Mouse (Mus musculus) stomach, postnatal 0 days (tissue): ENCODE measurements at regions not wholly inside any gene's neighbourhood (a gene's known extent, or its start where the extent isn't known, plus 50 kb on each side); places are given as distances from the start of the nearest gene placed in this dataset.

Source experiments
- ATAC-seq: fragments of 200-750 bp; cut with Nextera tagmentation; 2 replicates; pipeline ENCODE4 v1.8.0; 2017; ENCODE audit not compliant: low FRiP score, low TSS enrichment
- DNase-seq: peaks from one replicate; pipeline ENCODE4 v3.0.0-alpha.2; 2016; ENCODE audit warnings: low spot score
- H3K27ac ChIP-seq: fragments of 300-500 bp; sonication (generic); replicated peaks from 2 replicates; pipeline ENCODE4 v1.5.1; 2014; ENCODE audit warnings: mild to moderate bottlenecking, control low read depth
- H3K27me3 ChIP-seq: fragments of 300-500 bp; sonication (generic); 2 replicates; pipeline ENCODE4 v1.6.1; 2014; ENCODE audit warnings: low read length; ENCODE audit not compliant: control insufficient read depth, insufficient read depth
- H3K36me3 ChIP-seq: fragments of 300-500 bp; sonication (generic); 2 replicates; pipeline ENCODE4 v1.6.1; 2014; ENCODE audit warnings: low read length, mixed read lengths; ENCODE audit not compliant: control insufficient read depth, insufficient read depth
- H3K4me1 ChIP-seq: fragments of 300-500 bp; sonication (generic); replicated peaks from 2 replicates; pipeline ENCODE4 v1.6.1; 2014; ENCODE audit warnings: antibody characterized with exemption; ENCODE audit not compliant: control insufficient read depth, insufficient read depth
- H3K4me2 ChIP-seq: fragments of 300-500 bp; sonication (generic); replicated peaks from 2 replicates; pipeline ENCODE4 v1.6.1; 2014; ENCODE audit warnings: low read depth, mild to moderate bottlenecking, control low read depth, moderate library complexity
- H3K4me3 ChIP-seq: fragments of 300-500 bp; sonication (generic); 2 replicates; pipeline ENCODE4 v1.5.1; 2014; ENCODE audit warnings: low read depth, low read length, control low read depth
- H3K9ac ChIP-seq: fragments of 300-500 bp; sonication (generic); 2 replicates; pipeline ENCODE4 v1.6.1; 2014; ENCODE audit warnings: mild to moderate bottlenecking, low read length, control low read depth, mixed read lengths
- H3K9me3 ChIP-seq: fragments of 300-500 bp; sonication (generic); 2 replicates; pipeline ENCODE4 v1.6.1; 2016; ENCODE audit warnings: low read length; ENCODE audit not compliant: control insufficient read depth
- CTCF ChIP-seq: IDR thresholded peaks from 2 replicates; pipeline ENCODE4 v1.5.1; 2016; ENCODE audit warnings: antibody characterized with exemption, low read depth, mild to moderate bottlenecking, moderate library complexity
- EP300 ChIP-seq: optimal IDR thresholded peaks from 2 replicates; pipeline ENCODE3; 2016; ENCODE audit warnings: antibody characterized with exemption
- WGBS: fragments of 180-500 bp; shearing (Covaris S2); extraction: QIAGEN DNeasy Blood & Tissue Kit; methylation state at CpG from one replicate; pipeline ENCODE4 v1.1.7; 2014; 5-methylcytosine and 5-hydroxymethylcytosine counted together

- DNase-seq = no peak
- no peak overlapping the region for H3K9ac ChIP-seq
- H3K36me3 ChIP-seq = no peaks in the 10 kb centered on the region
- TF ChIP-seq CTCF = no peak
- no peak for TF ChIP-seq EP300
- H3K4me1 ChIP-seq = no peaks in the 10 kb centered on the region
- WGBS = 79% methylated on average over 6 of the region's 6 CpGs
- no peaks in the 10 kb centered on the region for H3K9me3 ChIP-seq
- H3K27me3 ChIP-seq = no peaks in the 10 kb centered on the region
- no peak overlapping the region for H3K4me3 ChIP-seq
- no peak for ATAC-seq
- H3K27ac ChIP-seq = no peak overlapping the region
- H3K4me2 ChIP-seq = no peak overlapping the region
These were observed 156.2 kb upstream of the Gm15217 start for GRCm38 (mm10) chr14:46223008-46223407.

GRCm38 (mm10) chr14:46224421-46224950 is 154.7 kb upstream of the Gm15217 start:
- Histone ChIP-seq H3K4me3 (no peak overlapping the region), H3K36me3 (no peaks in the 10 kb centered on the region), H3K9me3 (no peaks in the 10 kb centered on the region), H3K9ac (no peak overlapping the region), H3K27ac (no peak overlapping the region), H3K27me3 (no peaks in the 10 kb centered on the region), H3K4me1 (no peaks in the 10 kb centered on the region), H3K4me2 (no peak overlapping the region)
- 71% methylated on average over 4 of the region's 4 CpGs for WGBS
- no peak for ATAC-seq
- DNase-seq = no peak
- TF ChIP-seq EP300 = no peak
- no peak for TF ChIP-seq CTCF

GRCm38 (mm10) chr14:46225851-46226608 is 153.2 kb upstream of the Gm15217 start:
- no peak for ATAC-seq
- no peak overlapping the region for H3K27ac ChIP-seq
- H3K9ac ChIP-seq = no peak overlapping the region
- no peaks in the 10 kb centered on the region for H3K4me1 ChIP-seq
- no peak for TF ChIP-seq CTCF
- TF ChIP-seq EP300 = no peak
- H3K9me3 ChIP-seq = no peaks in the 10 kb centered on the region
- no peak for DNase-seq
- no peak overlapping the region for H3K4me2 ChIP-seq
- H3K4me3 ChIP-seq = no peak overlapping the region
- no peaks in the 10 kb centered on the region for H3K27me3 ChIP-seq
- no peaks in the 10 kb centered on the region for H3K36me3 ChIP-seq
- WGBS = 57% methylated on average over 6 of the region's 6 CpGs

- no peaks in the 10 kb centered on the region for H3K9me3 ChIP-seq
- no peaks in the 10 kb centered on the region for H3K36me3 ChIP-seq
- 30% methylated on average over 3 of the region's 3 CpGs for WGBS
- no peak overlapping the region for H3K27ac ChIP-seq
- no peak for TF ChIP-seq CTCF
- TF ChIP-seq EP300 = no peak
- no peak overlapping the region for H3K4me2 ChIP-seq
- H3K4me3 ChIP-seq = no peak overlapping the region
- H3K4me1 ChIP-seq = no peaks in the 10 kb centered on the region
- DNase-seq = no peak
- H3K9ac ChIP-seq = no peak overlapping the region
- ATAC-seq = no peak
- no peaks in the 10 kb centered on the region for H3K27me3 ChIP-seq
These were observed 145.2 kb upstream of the Gm15217 start for GRCm38 (mm10) chr14:46234040-46234439.

- no peak overlapping the region for H3K4me2 ChIP-seq
- no peak overlapping the region for H3K27ac ChIP-seq
- no peak for DNase-seq
- no peak for ATAC-seq
- WGBS = 90% methylated on average over 8 of the region's 8 CpGs
- no peak overlapping the region for H3K4me3 ChIP-seq
- H3K9ac ChIP-seq = no peak overlapping the region
- no peaks in the 10 kb centered on the region for H3K27me3 ChIP-seq
- H3K9me3 ChIP-seq = no peaks in the 10 kb centered on the region
- no peaks in the 10 kb centered on the region for H3K36me3 ChIP-seq
- no peaks in the 10 kb centered on the region for H3K4me1 ChIP-seq
- TF ChIP-seq CTCF (no peak), EP300 (no peak)
These were observed 144.4 kb upstream of the Gm15217 start for GRCm38 (mm10) chr14:46234835-46235234.

GRCm38 (mm10) chr14:46240046-46240800 is 139.0 kb upstream of the Gm15217 start:
- Histone ChIP-seq H3K4me2 (no peak overlapping the region), H3K36me3 (no peaks in the 10 kb centered on the region), H3K9ac (no peak overlapping the region), H3K27me3 (no peaks in the 10 kb centered on the region), H3K27ac (no peak overlapping the region), H3K4me3 (no peak overlapping the region), H3K9me3 (no peaks in the 10 kb centered on the region), H3K4me1 (no peaks in the 10 kb centered on the region)
- no peak for TF ChIP-seq EP300
- WGBS = 59% methylated on average over 15 of the region's 15 CpGs
- ATAC-seq = no peak
- no peak for DNase-seq
